Mouse (Mus musculus) testis, adult 2 months (tissue): ENCODE results near the gene Smc6.

Experiments used
- CTCF ChIP-seq: fragments of 200-500 bp; IDR thresholded peaks from 2 replicates; pipeline ENCODE4 v1.5.1; 2012; ENCODE audit warnings: low read depth, mild to moderate bottlenecking, inconsistent platforms, low read length, moderate library complexity; ENCODE audit not compliant: control insufficient read depth, insufficient read depth, insufficient replicate concordance
- POLR2A ChIP-seq: fragments of 200-500 bp; IDR thresholded peaks from 2 replicates; pipeline ENCODE4 v1.6.1; 2012; ENCODE audit warnings: low read depth, mild to moderate bottlenecking, inconsistent platforms, low read length, moderate library complexity; ENCODE audit not compliant: control insufficient read depth

DNA sequence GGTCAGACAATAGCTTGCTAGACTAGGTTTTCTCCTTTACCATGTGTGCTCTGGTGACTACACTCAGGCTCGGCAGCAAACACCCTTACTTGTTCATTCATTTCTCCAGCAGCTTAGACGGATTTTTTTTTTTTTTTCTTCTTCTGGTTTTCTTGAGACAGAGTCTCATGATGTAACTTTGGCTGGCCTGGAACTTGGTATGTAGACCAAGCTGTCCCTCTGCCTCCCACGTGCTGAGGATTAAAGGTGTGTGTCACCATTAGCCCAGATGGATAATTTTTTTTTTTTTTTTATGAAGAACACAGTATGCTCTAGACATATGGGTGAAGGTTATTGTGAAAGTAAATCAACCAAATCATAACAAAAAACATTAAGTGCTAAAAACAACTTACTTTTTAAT is 15.4 kb upstream of the Smc6 start:
- TF ChIP-seq CTCF = no peak
- no peak for TF ChIP-seq POLR2A
